Mouse (Mus musculus) lung, postnatal 25 days (tissue): ENCODE results near the gene Sbk1.

Experiments
- DNase-seq: peaks from one replicate; pipeline ENCODE4 v3.0.0; 2022; ENCODE audit warnings: low spot score

Gene Sbk1

GRCm38 (mm10) chr7:126271712-126272683, at the start of gene Sbk1:
Gene Sbk1, plus strand, starts transcription at chr7:126272619.
- DNase-seq = peak; percentile 93

GRCm38 (mm10) chr7:126222753-126223152, 49.7 kb upstream of the Sbk1 start:
- no peak for DNase-seq

GRCm38 (mm10) chr7:126226136-126226535, 46.3 kb upstream of the Sbk1 start:
- no peak for DNase-seq

GRCm38 (mm10) chr7:126230357-126231148, 41.9 kb upstream of the Sbk1 start:
- peak; percentile 26 for DNase-seq

- DNase-seq = no peak
Observed at GRCm38 (mm10) chr7:126232345-126233071, 39.9 kb upstream of the Sbk1 start.

- no peak for DNase-seq
Observed at GRCm38 (mm10) chr7:126234611-126235010, 37.8 kb upstream of the Sbk1 start.

GRCm38 (mm10) chr7:126236083-126236793, 36.2 kb upstream of the Sbk1 start:
- DNase-seq = no peak

GRCm38 (mm10) chr7:126236794-126237192, 35.6 kb upstream of the Sbk1 start:
- DNase-seq = no peak

- DNase-seq = no peak
Observed at GRCm38 (mm10) chr7:126240814-126241360, 31.5 kb upstream of the Sbk1 start.

- DNase-seq = no peak
Observed at GRCm38 (mm10) chr7:126244168-126244750, 28.2 kb upstream of the Sbk1 start.

GRCm38 (mm10) chr7:126248088-126248487, 24.3 kb upstream of the Sbk1 start:
- DNase-seq = no peak

- DNase-seq = no peak
Observed at GRCm38 (mm10) chr7:126248641-126249141, 23.7 kb upstream of the Sbk1 start.

GRCm38 (mm10) chr7:126249146-126249545, 23.3 kb upstream of the Sbk1 start:
- DNase-seq = no peak

- DNase-seq = no peak
Observed at GRCm38 (mm10) chr7:126249986-126250385, 22.4 kb upstream of the Sbk1 start.

GRCm38 (mm10) chr7:126250481-126250880, 21.9 kb upstream of the Sbk1 start:
- DNase-seq = no peak

- no peak for DNase-seq
Observed at GRCm38 (mm10) chr7:126251698-126252097, 20.7 kb upstream of the Sbk1 start.

GRCm38 (mm10) chr7:126252230-126252629, 20.2 kb upstream of the Sbk1 start:
- DNase-seq = no peak

GRCm38 (mm10) chr7:126260280-126261210, 11.9 kb upstream of the Sbk1 start:
- peak; percentile 67 for DNase-seq

- no peak for DNase-seq
Observed at GRCm38 (mm10) chr7:126261823-126262222, 10.6 kb upstream of the Sbk1 start.
